Mouse (Mus musculus): Measurements from ENCODE around the gene Cfh. TPM values are rescaled to one million over a fixed set of nuclear protein-coding genes. Genes with fewer than 3 reads are reported as not detected.

Gene Cfh
- polyA plus RNA-seq (2017; shearing (Covaris generic)), result 1 to 10 TPM in 1 of 2 experiments, under 1 TPM in 1; 0.19 to 1.3 TPM

DNA sequence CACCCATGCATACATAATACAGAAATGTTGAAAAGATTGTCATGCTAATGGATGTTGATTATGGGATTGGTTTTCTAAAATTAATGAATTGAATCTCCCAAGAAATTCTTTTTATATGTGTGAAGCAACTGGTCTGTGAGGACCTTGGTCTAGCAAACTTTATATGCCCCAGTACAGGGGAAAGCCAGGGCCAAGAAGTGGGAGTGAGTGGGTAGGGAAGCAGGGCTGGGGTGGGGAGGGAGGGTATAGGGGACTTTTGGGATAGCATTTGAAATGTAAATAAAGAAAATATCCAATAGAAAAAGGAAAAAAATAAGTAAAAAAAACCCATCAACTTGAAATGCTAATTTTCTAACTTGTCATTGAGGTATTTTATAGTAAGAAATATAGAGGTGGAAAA, at the start of gene Cfh:
Cfh (minus strand) TSS at position 101 of the 400 bp plus-strand sequence.

Other genes starting within 250 kb of the Cfh start
- gene Kcnt2, start 62.4 kb upstream of the Cfh start, polyA plus RNA-seq (2017; shearing (Covaris generic)), result under 1 TPM in 1 of 2 experiments, not detected in 1; 0.23 TPM

All from inflammation-experienced regulatory T-cells (primary cell).